Mouse (Mus musculus): ENCODE results near the gene Vat1l.

- TF ChIP-seq CTCF (IDR thresholded peaks at IDR 0.05; ENCODE audit: extremely low read depth, insufficient read length, insufficient replicate concordance, low read depth, low read length) (no peak), POLR2A (IDR thresholded peaks at IDR 0.05; ENCODE audit: low read depth, low read length) (no peak)
These were observed 46.8 kb upstream of the Vat1l start for GRCm38 (mm10) chr8:114158586-114158985.

Data from small intestine, adult 2 months (tissue).